Mouse (Mus musculus) forebrain, embryonic 12.5 days (tissue): Measurements from ENCODE around the gene S100pbp. TPM values are rescaled to one million over a fixed set of nuclear protein-coding genes. Genes with fewer than 3 reads are reported as not detected.

Experiments used
- ATAC-seq: fragments of 200-750 bp; cut with Nextera tagmentation; 2 replicates; pipeline ENCODE4 v1.8.0; 2017; ENCODE audit warnings: moderate TSS enrichment; ENCODE audit not compliant: low FRiP score
- H3K27ac ChIP-seq: fragments of 300-500 bp; sonication (generic); 2 replicates; pipeline ENCODE4 v1.5.1; 2016; ENCODE audit warnings: mild to moderate bottlenecking
- H3K27me3 ChIP-seq: fragments of 300-500 bp; sonication (generic); 2 replicates; pipeline ENCODE4 v1.6.1; 2016; ENCODE audit warnings: mild to moderate bottlenecking
- H3K36me3 ChIP-seq: fragments of 300-500 bp; sonication (generic); replicated peaks from 2 replicates; pipeline ENCODE4 v1.6.1; 2016; ENCODE audit warnings: mild to moderate bottlenecking
- H3K4me1 ChIP-seq: fragments of 300-500 bp; sonication (generic); 2 replicates; pipeline ENCODE4 v1.6.1; 2016
- H3K4me2 ChIP-seq: fragments of 300-500 bp; sonication (generic); 2 replicates; pipeline ENCODE4 v1.6.1; 2016; ENCODE audit warnings: mild to moderate bottlenecking, moderate library complexity
- H3K4me3 ChIP-seq: fragments of 300-500 bp; sonication (generic); replicated peaks from 2 replicates; pipeline ENCODE4 v1.5.1; 2016; ENCODE audit warnings: mild to moderate bottlenecking
- H3K9ac ChIP-seq: fragments of 300-500 bp; sonication (generic); 2 replicates; pipeline ENCODE4 v1.6.1; 2016; ENCODE audit warnings: mild to moderate bottlenecking
- H3K9me3 ChIP-seq: fragments of 300-500 bp; sonication (generic); 2 replicates; pipeline ENCODE4 v1.6.1; 2016
- WGBS: fragments of 180-500 bp; shearing (Covaris S2); methylation state at CpG from one replicate; pipeline ENCODE4 v1.1.7; 2016; 5-methylcytosine and 5-hydroxymethylcytosine counted together
- polyA plus RNA-seq: library from polyadenylated mRNA; unstranded; fragments of >200 nt; fragmentation: Nextera tagmentation; extraction: Ambion mirVana; gene quantifications from 2 replicates; pipeline ENCODE4 v1.2.1, GENCODE M21; 2016

The S100pbp gene
- polyA plus RNA-seq, 1 experiment from 2014 or later: 26.2 TPM

DNA sequence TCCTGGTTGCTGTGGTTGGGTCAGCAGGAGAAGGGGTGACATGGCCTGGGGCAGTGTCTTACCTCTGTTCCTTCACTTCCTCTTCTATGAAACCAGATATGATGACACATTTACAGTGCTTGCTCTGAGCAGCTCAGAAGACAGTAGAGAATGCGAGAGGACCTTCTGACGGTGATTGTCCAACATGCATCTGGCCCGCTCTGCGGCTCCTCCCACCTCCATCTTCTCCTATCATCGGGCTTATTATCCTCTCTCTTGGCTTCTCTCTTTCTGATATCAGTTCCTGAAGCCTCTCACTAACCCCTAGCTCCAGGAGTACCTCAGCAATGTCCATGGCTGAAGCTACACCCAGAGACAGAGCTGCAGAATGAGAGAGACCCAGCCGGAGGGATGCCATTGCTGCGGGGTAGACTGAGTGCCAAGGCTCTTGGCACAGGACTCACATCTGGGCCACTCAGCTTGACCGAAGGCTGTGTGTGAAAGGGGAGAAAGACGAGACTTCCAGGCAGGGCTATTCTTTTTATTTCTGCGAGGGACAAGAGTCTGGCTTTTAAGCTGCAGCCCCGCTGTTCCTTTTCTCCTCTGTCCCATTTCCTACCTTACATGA is 47.0 kb downstream of the S100pbp start:
- Histone ChIP-seq H3K36me3 (no peaks in the 10 kb centered on the region), H3K27ac (no peak overlapping the region), H3K9me3 (no peaks in the 10 kb centered on the region), H3K4me2 (no peak overlapping the region), H3K4me3 (no peak overlapping the region), H3K9ac (no peak overlapping the region), H3K4me1 (peaks cover 24% of the 10 kb centered on the region), H3K27me3 (peaks cover 22% of the 10 kb centered on the region)
- 91% methylated on average over 11 of the region's 11 CpGs for WGBS
- no peak for ATAC-seq

DNA sequence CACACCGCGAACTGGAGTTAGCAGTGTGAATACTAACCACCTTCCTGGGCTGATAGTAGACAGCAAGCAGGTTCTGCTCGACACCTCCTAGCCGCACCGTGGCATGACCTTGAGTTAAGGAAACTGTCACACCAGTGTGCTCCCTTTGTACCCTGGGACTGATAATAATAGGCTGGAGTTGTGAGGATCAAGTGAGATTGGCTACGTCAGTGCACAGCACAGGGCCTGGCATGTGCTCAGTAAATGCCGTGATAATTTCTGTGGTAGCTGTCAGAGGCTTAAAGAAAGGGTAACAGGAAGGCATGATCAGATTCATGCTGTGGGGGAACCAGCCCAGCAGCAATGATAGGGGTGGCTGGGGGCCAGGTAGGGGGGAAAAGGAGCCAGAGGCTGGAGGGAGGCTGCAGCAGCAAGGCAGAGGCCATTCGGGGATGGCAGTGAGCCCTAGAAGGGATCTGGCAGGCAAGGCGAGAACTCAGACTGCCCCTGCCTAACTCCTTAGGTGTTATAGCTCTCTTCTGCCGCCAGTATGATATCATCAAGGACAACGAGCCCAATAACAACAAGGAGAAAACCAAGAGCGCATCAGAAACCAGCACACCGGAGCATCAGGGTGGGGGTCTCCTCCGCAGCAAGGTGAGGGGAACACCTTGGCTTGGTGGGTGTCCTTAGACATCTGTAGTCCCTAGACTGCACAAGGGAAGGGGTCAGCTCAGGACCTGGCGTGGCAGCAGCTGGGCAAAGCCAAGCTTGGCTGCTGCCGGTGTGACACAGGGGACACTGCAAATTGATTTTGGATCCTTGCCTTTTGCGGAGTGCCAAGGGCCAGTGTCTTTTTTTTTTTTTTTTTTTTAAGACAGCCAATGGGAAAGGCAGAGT is 47.7 kb downstream of the S100pbp start:
- Histone ChIP-seq H3K36me3 (no peaks in the 10 kb centered on the region), H3K4me3 (no peak overlapping the region), H3K4me2 (no peak overlapping the region), H3K27me3 (peaks cover 30% of the 10 kb centered on the region), H3K4me1 (peaks cover 31% of the 10 kb centered on the region), H3K27ac (no peak overlapping the region), H3K9me3 (no peaks in the 10 kb centered on the region), H3K9ac (no peak overlapping the region)
- ATAC-seq: no peak
- WGBS: 83% methylated on average over 17 of the region's 17 CpGs

DNA sequence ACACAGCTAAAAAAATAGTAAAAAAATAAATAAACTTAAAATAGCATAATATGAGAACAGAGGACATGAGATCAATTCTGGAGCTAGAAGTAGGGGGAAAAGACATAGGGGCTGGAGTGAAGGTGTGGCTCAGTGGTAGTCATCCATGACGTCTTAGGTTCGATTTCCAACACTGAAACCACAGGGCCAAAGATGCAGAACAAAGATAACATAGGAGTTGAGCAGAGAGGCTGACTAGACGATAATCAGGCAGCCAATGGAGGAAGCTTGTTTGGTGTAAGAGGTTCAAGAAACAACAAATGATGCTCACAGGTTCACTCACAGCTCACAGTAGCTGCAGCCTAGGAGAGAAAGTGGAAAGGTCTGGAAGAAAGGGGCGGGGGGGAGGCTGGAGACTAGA is 48.7 kb downstream of the S100pbp start:
- Histone ChIP-seq H3K4me3 (no peak overlapping the region), H3K4me1 (peaks cover 37% of the 10 kb centered on the region), H3K9ac (no peak overlapping the region), H3K27ac (no peak overlapping the region), H3K27me3 (peaks cover 39% of the 10 kb centered on the region), H3K4me2 (no peak overlapping the region), H3K36me3 (no peaks in the 10 kb centered on the region), H3K9me3 (no peaks in the 10 kb centered on the region)
- no peak for ATAC-seq
- 81% methylated on average over 4 of the region's 4 CpGs for WGBS

DNA sequence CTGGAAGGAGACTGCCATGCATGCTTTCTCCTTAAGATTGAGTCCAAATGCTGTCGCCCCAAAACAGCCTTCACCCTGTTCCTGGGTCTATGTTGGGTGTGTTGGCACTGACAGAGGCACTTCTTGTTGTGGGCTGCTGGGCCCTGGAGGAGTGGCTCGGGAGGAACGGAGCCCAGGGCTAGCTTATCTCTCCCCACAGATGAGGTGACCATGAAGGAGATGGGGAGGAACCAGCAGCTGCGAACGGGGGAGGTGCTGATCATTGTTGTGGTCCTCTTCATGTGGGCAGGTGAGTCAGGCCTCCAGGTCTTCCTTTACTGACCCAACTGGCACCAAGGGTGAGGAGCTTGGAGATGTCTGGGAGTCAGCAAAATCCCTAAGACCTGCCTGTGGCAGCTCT is 49.9 kb downstream of the S100pbp start:
- 92% methylated on average over 5 of the region's 5 CpGs for WGBS
- Histone ChIP-seq H3K4me1 (peaks cover 33% of the 10 kb centered on the region), H3K4me2 (no peak overlapping the region), H3K9me3 (no peaks in the 10 kb centered on the region), H3K27ac (no peak overlapping the region), H3K4me3 (no peak overlapping the region), H3K36me3 (no peaks in the 10 kb centered on the region), H3K27me3 (peaks cover 49% of the 10 kb centered on the region), H3K9ac (no peak overlapping the region)
- ATAC-seq: no peak

DNA sequence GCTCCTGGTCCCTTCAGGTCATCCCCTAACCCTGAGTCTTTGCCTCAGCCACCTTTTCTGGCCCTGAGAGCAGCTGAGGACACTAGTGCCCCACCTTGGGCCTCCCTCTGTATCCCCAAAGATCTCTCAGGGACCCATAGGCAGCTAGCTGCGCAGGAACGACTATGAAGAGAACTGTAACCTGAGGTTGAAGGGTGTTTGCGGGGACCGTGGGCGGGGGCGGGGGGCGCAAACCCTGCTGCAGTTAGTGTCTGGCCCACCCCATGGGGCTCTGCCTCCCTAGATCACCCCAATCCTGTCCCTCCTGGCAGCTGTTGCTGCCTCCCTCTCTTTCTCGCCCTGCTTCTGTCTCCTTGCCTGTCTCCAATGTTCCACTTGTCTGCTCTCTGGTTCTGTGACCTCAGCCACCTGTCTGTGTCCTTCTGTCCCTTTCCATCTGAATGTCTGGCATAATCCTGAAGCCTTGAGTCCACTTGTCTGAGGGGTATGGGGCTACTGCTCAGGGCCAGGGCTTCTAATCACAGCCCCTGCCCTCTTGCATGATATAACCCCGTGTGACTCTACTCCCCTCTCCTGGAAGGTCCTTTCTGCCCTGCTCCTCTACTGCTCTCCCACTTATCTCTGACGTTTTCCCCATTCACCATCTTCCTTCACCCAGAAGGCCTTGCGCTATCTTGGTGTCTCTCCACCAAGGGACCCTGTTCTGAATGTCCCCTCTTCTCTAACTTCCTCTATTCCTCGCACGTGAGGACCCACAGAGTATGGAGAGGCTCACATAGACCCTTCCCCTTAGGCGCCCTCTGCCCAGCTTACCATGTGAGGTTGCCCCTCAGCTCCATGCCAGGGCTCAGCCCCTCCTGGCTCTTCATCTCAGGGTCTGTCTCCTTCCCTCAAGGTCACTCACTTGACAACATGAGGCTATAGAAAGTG is 51.9 kb downstream of the S100pbp start:
- H3K36me3 ChIP-seq: no peaks in the 10 kb centered on the region
- H3K9ac ChIP-seq: peak overlapping the region; percentile 76; the same call in 1 of the 2 replicates
- H3K4me2 ChIP-seq: peak overlapping the region; percentile 94
- no peak overlapping the region for H3K27ac ChIP-seq
- no peaks in the 10 kb centered on the region for H3K9me3 ChIP-seq
- WGBS: 43% methylated on average over 14 of the region's 14 CpGs
- H3K4me1 ChIP-seq: peaks cover 24% of the 10 kb centered on the region
- ATAC-seq: no peak
- peaks cover 49% of the 10 kb centered on the region for H3K27me3 ChIP-seq
- H3K4me3 ChIP-seq: peak overlapping the region; percentile 58

DNA sequence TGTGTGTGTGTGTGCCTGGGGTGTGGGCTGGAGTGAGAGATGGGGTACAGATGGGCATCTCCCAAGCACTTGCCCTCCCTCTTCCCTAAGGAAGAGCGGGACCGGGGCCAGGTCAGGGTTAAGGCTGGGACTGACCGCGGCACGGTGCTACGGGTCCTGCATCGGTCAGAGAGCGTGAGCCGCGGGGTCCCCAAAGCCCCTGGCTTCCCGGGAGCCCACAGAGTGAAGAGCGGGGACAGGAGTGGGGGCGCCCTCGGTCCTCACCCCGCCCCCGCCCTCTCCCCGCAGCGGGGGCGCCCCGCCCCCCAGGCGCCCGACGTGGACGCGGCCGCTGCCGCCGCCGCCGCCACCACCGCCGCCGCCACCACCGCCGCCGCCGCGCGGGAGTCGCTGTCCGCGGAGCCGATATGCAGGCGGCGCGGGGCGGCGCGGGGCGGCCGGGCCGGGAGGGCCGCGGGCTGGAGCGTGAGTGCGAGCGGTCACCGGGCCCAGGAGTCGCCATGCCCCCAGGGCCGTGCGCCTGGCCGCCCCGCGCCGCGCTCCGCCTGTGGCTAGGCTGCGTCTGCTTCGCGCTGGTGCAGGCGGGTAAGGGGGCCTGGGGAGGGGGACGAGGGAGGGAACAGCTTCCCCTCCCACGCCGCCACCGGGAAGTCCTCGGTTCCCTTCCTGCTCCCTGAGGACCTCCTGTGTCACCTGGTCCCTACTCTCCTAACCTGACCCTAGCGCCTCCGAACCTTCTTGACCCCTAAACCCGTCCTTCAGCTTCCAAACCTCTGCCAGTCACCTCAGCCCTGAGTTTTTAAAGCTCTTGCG is 52.7 kb downstream of the S100pbp start, which contains the start of gene Fndc5:
TSS of gene Fndc5 (plus strand) at position 421 of the 813 bp plus-strand sequence.
- H3K36me3 ChIP-seq: no peaks in the 10 kb centered on the region
- H3K27ac ChIP-seq: no peak within 1 kb of the TSS
- H3K4me3 ChIP-seq: peak within 1 kb of the TSS; percentile 58
- 0 out of 2 replicates have a peak, but pooled peaks have one; percentile 33 for ATAC-seq
- peaks cover 21% of the 10 kb centered on the region for H3K4me1 ChIP-seq
- no peaks in the 10 kb centered on the region for H3K9me3 ChIP-seq
- WGBS: 1% methylated on average over 40 of the region's 80 CpGs
- H3K4me2 ChIP-seq: peak within 1 kb of the TSS; percentile 94
- peaks cover 54% of the 10 kb centered on the region for H3K27me3 ChIP-seq
- H3K9ac ChIP-seq: peak within 1 kb of the TSS; percentile 76

DNA sequence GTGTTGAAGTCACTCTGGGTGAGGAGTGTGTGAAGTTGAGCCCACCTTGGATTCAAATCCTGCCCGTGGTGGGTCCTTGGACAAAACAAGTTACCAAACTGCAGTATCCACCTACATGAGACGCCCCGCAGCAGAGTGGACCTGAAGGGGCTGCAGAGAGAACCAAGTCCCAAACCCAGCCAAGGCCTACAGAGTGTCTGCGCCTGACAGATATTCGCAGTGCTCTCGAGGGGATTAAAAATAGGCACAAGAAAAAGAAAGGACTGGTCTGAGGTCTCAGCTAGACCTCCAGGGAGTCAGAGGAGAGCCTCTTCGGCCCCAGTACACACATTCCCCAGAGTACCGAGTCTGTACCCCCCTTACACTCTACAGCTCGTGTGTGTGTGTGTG is 53.3 kb downstream of the S100pbp start:
- H3K9ac ChIP-seq: peak overlapping the region; percentile 76
- peak overlapping the region; percentile 94 for H3K4me2 ChIP-seq
- no peak overlapping the region for H3K27ac ChIP-seq
- no peak for ATAC-seq
- WGBS: 27% methylated on average over 9 of the region's 9 CpGs
- peaks cover 21% of the 10 kb centered on the region for H3K4me1 ChIP-seq
- peak overlapping the region; percentile 58 for H3K4me3 ChIP-seq
- no peaks in the 10 kb centered on the region for H3K36me3 ChIP-seq
- H3K27me3 ChIP-seq: peaks cover 59% of the 10 kb centered on the region
- H3K9me3 ChIP-seq: no peaks in the 10 kb centered on the region

DNA sequence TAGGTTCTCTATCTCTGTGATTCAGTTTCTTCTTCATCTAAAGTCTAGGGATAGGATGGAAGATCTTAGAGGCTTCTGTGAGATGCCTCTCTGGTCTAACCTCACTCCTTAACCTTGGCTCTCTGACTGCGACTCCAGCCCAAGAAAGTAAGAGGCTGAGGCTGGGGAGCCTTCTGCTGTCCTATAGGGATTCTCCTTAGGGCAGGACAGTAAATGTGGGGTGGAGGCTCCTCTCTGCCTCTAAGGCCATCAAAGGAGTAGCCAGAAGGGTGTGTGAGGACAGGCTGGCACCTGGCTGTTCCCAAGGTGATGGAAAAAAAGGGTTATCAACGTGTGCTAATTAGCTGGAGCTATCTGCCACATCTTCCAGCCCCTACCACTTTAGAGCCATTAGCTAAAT is 53.9 kb downstream of the S100pbp start:
- Histone ChIP-seq H3K4me1 (peaks cover 26% of the 10 kb centered on the region), H3K27ac (no peak overlapping the region), H3K9me3 (no peaks in the 10 kb centered on the region), H3K9ac (no peak overlapping the region), H3K4me3 (no peak overlapping the region), H3K36me3 (no peaks in the 10 kb centered on the region), H3K27me3 (peaks cover 64% of the 10 kb centered on the region), H3K4me2 (no peak overlapping the region)
- no peak for ATAC-seq
- WGBS: 57% methylated on average over 2 of the region's 2 CpGs

DNA sequence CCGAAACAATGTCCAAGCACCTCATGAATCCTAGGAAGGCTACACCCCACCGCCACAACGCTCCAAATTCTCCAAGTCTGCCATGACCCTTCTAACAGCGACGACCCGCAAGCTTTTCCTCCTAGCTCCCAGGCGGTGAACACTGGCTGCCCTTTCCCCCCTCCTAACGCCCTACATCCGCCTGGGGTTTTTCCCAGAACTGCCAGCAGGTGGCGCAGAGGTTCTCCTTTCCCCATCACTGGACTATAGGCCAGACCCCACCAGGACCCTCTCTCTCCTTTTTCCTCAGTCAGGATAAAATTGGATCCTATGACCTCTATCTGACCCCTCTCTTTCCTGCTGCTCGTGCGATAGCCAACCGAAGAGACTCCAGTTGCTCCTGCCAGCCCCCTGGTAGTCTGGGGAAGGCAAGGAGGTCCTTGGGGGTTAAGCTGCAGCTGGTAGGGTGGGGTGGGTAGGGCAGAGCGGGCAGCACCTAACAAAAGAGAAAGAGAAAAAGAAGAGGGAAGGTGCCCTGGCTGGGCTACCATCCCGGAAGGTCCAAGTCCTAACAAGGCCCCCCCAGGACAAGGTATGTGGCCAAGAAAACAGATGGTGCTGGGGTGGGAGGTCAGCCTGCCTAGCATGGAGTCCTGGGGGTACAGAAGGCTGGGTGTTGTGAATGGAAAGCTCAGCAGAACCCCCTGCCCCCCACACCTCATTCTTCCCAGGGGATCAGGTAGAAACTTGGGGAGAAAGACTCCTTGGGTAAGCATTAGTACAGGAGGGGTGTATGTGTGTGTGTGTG is 54.5 kb downstream of the S100pbp start:
- no peak overlapping the region for H3K27ac ChIP-seq
- 9% methylated on average over 15 of the region's 15 CpGs for WGBS
- peaks cover 68% of the 10 kb centered on the region for H3K27me3 ChIP-seq
- no peaks in the 10 kb centered on the region for H3K36me3 ChIP-seq
- peak overlapping the region; percentile 24; the same call in 1 of the 2 replicates for H3K4me2 ChIP-seq
- ATAC-seq: peak; percentile 49
- H3K9me3 ChIP-seq: no peaks in the 10 kb centered on the region
- H3K9ac ChIP-seq: no peak overlapping the region
- peaks cover 32% of the 10 kb centered on the region for H3K4me1 ChIP-seq
- no peak overlapping the region; the same call in 1 of the 2 replicates for H3K4me3 ChIP-seq

DNA sequence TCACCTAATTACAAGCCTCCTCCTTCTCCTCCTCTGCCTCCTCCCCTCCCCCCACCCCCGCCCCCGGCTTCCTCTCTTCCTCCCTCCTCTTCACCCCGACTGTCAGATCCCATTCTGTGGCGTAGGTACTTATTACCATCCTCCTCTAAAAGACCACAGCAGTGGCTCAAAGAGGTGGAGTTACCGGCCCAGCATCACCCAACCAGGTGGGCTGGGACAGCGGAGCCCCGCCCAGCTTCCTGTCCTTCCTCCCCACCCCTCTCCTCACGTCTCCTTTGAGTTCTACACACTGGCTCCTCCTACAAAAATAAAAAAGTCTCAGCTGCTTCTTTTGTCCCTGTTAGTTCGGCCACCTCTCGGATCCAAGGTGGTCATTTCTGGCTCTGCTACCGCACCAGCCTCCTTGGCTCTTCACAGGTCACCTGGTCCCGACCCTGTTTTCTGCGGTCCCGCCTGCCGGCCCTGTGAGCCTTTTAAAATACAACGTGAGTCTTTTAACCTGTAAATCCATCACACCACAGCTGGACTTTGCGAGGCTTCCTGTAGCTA is 58.7 kb downstream of the S100pbp start:
- ATAC-seq: peak; percentile 24; the same call in 1 of the 2 replicates
- no peaks in the 10 kb centered on the region for H3K9me3 ChIP-seq
- no peaks in the 10 kb centered on the region for H3K36me3 ChIP-seq
- peak overlapping the region; percentile 15 for H3K4me3 ChIP-seq
- 6% methylated on average over 15 of the region's 17 CpGs for WGBS
- H3K4me1 ChIP-seq: peaks cover 39% of the 10 kb centered on the region
- no peak overlapping the region for H3K27ac ChIP-seq
- H3K27me3 ChIP-seq: peaks cover 54% of the 10 kb centered on the region
- H3K4me2 ChIP-seq: peak overlapping the region; percentile 42
- no peak overlapping the region for H3K9ac ChIP-seq
